Mouse (Mus musculus) liver, embryonic 12.5 days (tissue): ENCODE results near the gene Cyp4v3. TPM values are rescaled to one million over a fixed set of nuclear protein-coding genes. Genes with fewer than 3 reads are reported as not detected.

Experiments
- ATAC-seq: fragments of 200-750 bp; cut with Nextera tagmentation; 2 replicates; pipeline ENCODE4 v1.8.0; 2017; ENCODE audit warnings: moderate number of reproducible peaks, mild to moderate bottlenecking, moderate library complexity
- H3K27ac ChIP-seq: fragments of 300-500 bp; sonication (generic); 2 replicates; pipeline ENCODE4 v1.5.1; 2016; ENCODE audit warnings: mild to moderate bottlenecking
- H3K27me3 ChIP-seq: fragments of 300-500 bp; sonication (generic); replicated peaks from 2 replicates; pipeline ENCODE4 v1.6.1; 2016; ENCODE audit warnings: mild to moderate bottlenecking, moderate library complexity
- H3K36me3 ChIP-seq: fragments of 300-500 bp; sonication (generic); 2 replicates; pipeline ENCODE4 v1.6.1; 2016; ENCODE audit warnings: mild to moderate bottlenecking, moderate library complexity
- H3K4me1 ChIP-seq: fragments of 300-500 bp; sonication (generic); 2 replicates; pipeline ENCODE4 v1.6.1; 2016
- H3K4me2 ChIP-seq: fragments of 300-500 bp; sonication (generic); 2 replicates; pipeline ENCODE4 v1.6.1; 2016; ENCODE audit warnings: mild to moderate bottlenecking, moderate library complexity
- H3K4me3 ChIP-seq: fragments of 300-500 bp; sonication (generic); 2 replicates; pipeline ENCODE4 v1.5.1; 2016; ENCODE audit warnings: mild to moderate bottlenecking, moderate library complexity
- H3K9ac ChIP-seq: fragments of 300-500 bp; sonication (generic); 2 replicates; pipeline ENCODE4 v1.6.1; 2016; ENCODE audit warnings: mild to moderate bottlenecking, moderate library complexity
- H3K9me3 ChIP-seq: fragments of 300-500 bp; sonication (generic); replicated peaks from 2 replicates; pipeline ENCODE4 v1.6.1; 2016; ENCODE audit warnings: mild to moderate bottlenecking, moderate library complexity
- WGBS: fragments of 180-500 bp; shearing (Covaris S2); methylation state at CpG from one replicate; pipeline ENCODE4 v1.1.7; 2016; ENCODE audit not compliant: insufficient replicate concordance; 5-methylcytosine and 5-hydroxymethylcytosine counted together
- polyA plus RNA-seq: library from polyadenylated mRNA; unstranded; fragments of >200 nt; fragmentation: Nextera tagmentation; extraction: Ambion mirVana; gene quantifications from 2 replicates; pipeline ENCODE4 v1.2.1, GENCODE M21; 2016

Gene Cyp4v3
- polyA plus RNA-seq, 1 experiment from 2014 or later: 1.8 TPM

- 72% methylated on average over 1 of the region's 1 CpGs for WGBS
- no peak for ATAC-seq
Observed at GRCm38 (mm10) chr8:45305479-45305878, 27.5 kb downstream of the Cyp4v3 start.

GRCm38 (mm10) chr8:45304354-45304753, 28.7 kb downstream of the Cyp4v3 start:
- 59% methylated on average over 3 of the region's 3 CpGs for WGBS
- Histone ChIP-seq H3K9me3 (no peaks in the 10 kb centered on the region), H3K4me3 (no peak overlapping the region), H3K4me2 (no peak overlapping the region), H3K4me1 (no peaks in the 10 kb centered on the region), H3K27me3 (no peaks in the 10 kb centered on the region), H3K9ac (no peak overlapping the region), H3K27ac (no peak overlapping the region), H3K36me3 (no peaks in the 10 kb centered on the region)
- ATAC-seq: no peak

More at GRCm38 (mm10) chr8:45305479-45305878, 27.5 kb downstream of the Cyp4v3 start:
- Histone ChIP-seq H3K4me2 (no peak overlapping the region), H3K4me1 (no peaks in the 10 kb centered on the region), H3K9ac (no peak overlapping the region), H3K27ac (no peak overlapping the region), H3K4me3 (no peak overlapping the region), H3K36me3 (no peaks in the 10 kb centered on the region), H3K27me3 (no peaks in the 10 kb centered on the region), H3K9me3 (no peaks in the 10 kb centered on the region)

GRCm38 (mm10) chr8:45302390-45302789, 30.6 kb downstream of the Cyp4v3 start:
- Histone ChIP-seq H3K27me3 (no peaks in the 10 kb centered on the region), H3K27ac (no peak overlapping the region), H3K4me3 (no peak overlapping the region), H3K9me3 (no peaks in the 10 kb centered on the region), H3K9ac (no peak overlapping the region), H3K4me2 (no peak overlapping the region), H3K4me1 (no peaks in the 10 kb centered on the region), H3K36me3 (no peaks in the 10 kb centered on the region)
- WGBS: 78% methylated on average over 8 of the region's 8 CpGs
- ATAC-seq: no peak

- ATAC-seq: no peak
Observed at GRCm38 (mm10) chr8:45295276-45295675, 37.7 kb downstream of the Cyp4v3 start.

GRCm38 (mm10) chr8:45294687-45295086, 38.3 kb downstream of the Cyp4v3 start, which contains the start of gene Klkb1:
Gene Klkb1 (minus strand): TSS chr8:45294859.
- H3K36me3 ChIP-seq: no peaks in the 10 kb centered on the region
- no peak within 1 kb of the TSS for H3K4me2 ChIP-seq
- no peak within 1 kb of the TSS for H3K27ac ChIP-seq
- H3K9ac ChIP-seq: no peak within 1 kb of the TSS
- H3K4me1 ChIP-seq: no peaks in the 10 kb centered on the region
- no peak for ATAC-seq
- H3K4me3 ChIP-seq: no peak within 1 kb of the TSS
- WGBS: 68% methylated on average over 7 of the region's 7 CpGs
- H3K27me3 ChIP-seq: no peaks in the 10 kb centered on the region
- no peaks in the 10 kb centered on the region for H3K9me3 ChIP-seq

More at GRCm38 (mm10) chr8:45295276-45295675, 37.7 kb downstream of the Cyp4v3 start:
- H3K9me3 ChIP-seq: no peaks in the 10 kb centered on the region
- no peaks in the 10 kb centered on the region for H3K27me3 ChIP-seq
- H3K9ac ChIP-seq: no peak overlapping the region
- H3K27ac ChIP-seq: no peak overlapping the region
- H3K4me3 ChIP-seq: no peak overlapping the region
- H3K36me3 ChIP-seq: no peaks in the 10 kb centered on the region
- no peak overlapping the region for H3K4me2 ChIP-seq
- WGBS: 72% methylated on average over 6 of the region's 6 CpGs
- no peaks in the 10 kb centered on the region for H3K4me1 ChIP-seq

- no peak for ATAC-seq
- no peak overlapping the region for H3K4me2 ChIP-seq
- no peaks in the 10 kb centered on the region for H3K9me3 ChIP-seq
- H3K4me3 ChIP-seq: no peak overlapping the region
- no peaks in the 10 kb centered on the region for H3K4me1 ChIP-seq
- no peak overlapping the region for H3K9ac ChIP-seq
- H3K36me3 ChIP-seq: no peaks in the 10 kb centered on the region
- H3K27ac ChIP-seq: no peak overlapping the region
- WGBS: 58% methylated on average over 2 of the region's 2 CpGs
- H3K27me3 ChIP-seq: no peaks in the 10 kb centered on the region
Observed at GRCm38 (mm10) chr8:45291790-45292189, 41.2 kb downstream of the Cyp4v3 start.

GRCm38 (mm10) chr8:45281630-45282029, 51.4 kb downstream of the Cyp4v3 start:
- H3K27me3 ChIP-seq: no peaks in the 10 kb centered on the region
- H3K27ac ChIP-seq: no peak overlapping the region
- ATAC-seq: no peak
- H3K4me2 ChIP-seq: no peak overlapping the region
- H3K4me1 ChIP-seq: no peaks in the 10 kb centered on the region
- 70% methylated on average over 8 of the region's 8 CpGs for WGBS
- H3K36me3 ChIP-seq: no peaks in the 10 kb centered on the region
- no peaks in the 10 kb centered on the region for H3K9me3 ChIP-seq
- H3K9ac ChIP-seq: no peak overlapping the region
- H3K4me3 ChIP-seq: no peak overlapping the region

- H3K9me3 ChIP-seq: no peaks in the 10 kb centered on the region
- 62% methylated on average over 3 of the region's 3 CpGs for WGBS
- no peaks in the 10 kb centered on the region for H3K4me1 ChIP-seq
- no peak for ATAC-seq
- no peaks in the 10 kb centered on the region for H3K27me3 ChIP-seq
- no peak overlapping the region for H3K27ac ChIP-seq
- no peaks in the 10 kb centered on the region for H3K36me3 ChIP-seq
- no peak overlapping the region for H3K4me2 ChIP-seq
- H3K4me3 ChIP-seq: no peak overlapping the region
- H3K9ac ChIP-seq: no peak overlapping the region
Observed at GRCm38 (mm10) chr8:45277453-45277852, 55.6 kb downstream of the Cyp4v3 start.

- no peak for ATAC-seq
- Histone ChIP-seq H3K4me2 (no peak overlapping the region), H3K4me1 (no peaks in the 10 kb centered on the region), H3K9me3 (no peaks in the 10 kb centered on the region), H3K27ac (no peak overlapping the region), H3K36me3 (no peaks in the 10 kb centered on the region), H3K9ac (no peak overlapping the region), H3K27me3 (no peaks in the 10 kb centered on the region), H3K4me3 (no peak overlapping the region)
- 72% methylated on average over 4 of the region's 4 CpGs for WGBS
Observed at GRCm38 (mm10) chr8:45274317-45274716, 58.7 kb downstream of the Cyp4v3 start.

GRCm38 (mm10) chr8:45269056-45269455, 64.0 kb downstream of the Cyp4v3 start:
- Histone ChIP-seq H3K27ac (no peak overlapping the region), H3K27me3 (no peaks in the 10 kb centered on the region), H3K4me2 (no peak overlapping the region), H3K4me1 (no peaks in the 10 kb centered on the region), H3K9ac (no peak overlapping the region), H3K9me3 (no peaks in the 10 kb centered on the region), H3K4me3 (no peak overlapping the region), H3K36me3 (no peaks in the 10 kb centered on the region)
- no peak for ATAC-seq

GRCm38 (mm10) chr8:45268485-45268884, 64.5 kb downstream of the Cyp4v3 start:
- H3K4me1 ChIP-seq: no peaks in the 10 kb centered on the region
- H3K27ac ChIP-seq: no peak overlapping the region
- no peak overlapping the region for H3K4me2 ChIP-seq
- H3K4me3 ChIP-seq: no peak overlapping the region
- no peaks in the 10 kb centered on the region for H3K27me3 ChIP-seq
- no peaks in the 10 kb centered on the region for H3K9me3 ChIP-seq
- H3K9ac ChIP-seq: no peak overlapping the region
- no peak for ATAC-seq
- no peaks in the 10 kb centered on the region for H3K36me3 ChIP-seq

GRCm38 (mm10) chr8:45267611-45268391, 65.2 kb downstream of the Cyp4v3 start:
- WGBS: 67% methylated on average over 4 of the region's 4 CpGs
- H3K4me2 ChIP-seq: no peak overlapping the region
- H3K4me1 ChIP-seq: no peaks in the 10 kb centered on the region
- no peak overlapping the region for H3K4me3 ChIP-seq
- ATAC-seq: no peak
- H3K9me3 ChIP-seq: no peaks in the 10 kb centered on the region
- no peaks in the 10 kb centered on the region for H3K27me3 ChIP-seq
- no peak overlapping the region for H3K27ac ChIP-seq
- H3K36me3 ChIP-seq: no peaks in the 10 kb centered on the region
- no peak overlapping the region for H3K9ac ChIP-seq

GRCm38 (mm10) chr8:45266993-45267392, 66.0 kb downstream of the Cyp4v3 start:
- 63% methylated on average over 8 of the region's 8 CpGs for WGBS
- no peak for ATAC-seq
- Histone ChIP-seq H3K9ac (no peak overlapping the region), H3K4me2 (no peak overlapping the region), H3K36me3 (no peaks in the 10 kb centered on the region), H3K9me3 (no peaks in the 10 kb centered on the region), H3K27ac (no peak overlapping the region), H3K27me3 (no peaks in the 10 kb centered on the region), H3K4me1 (no peaks in the 10 kb centered on the region), H3K4me3 (no peak overlapping the region)
